8 mouse cellular contexts compared by ENCODE assay signal in genomic region chrX:74245107-74245506, GRCm38 (mm10). TPM values are rescaled to one million over a fixed set of nuclear protein-coding genes. Genes with fewer than 3 reads are reported as not detected.
DNase-seq lines count a peak whose midpoint lies in the region; ATAC-seq and TF ChIP-seq lines count a peak whose summit lies in the region.

No protein-coding gene starts in this region.

- H3K27ac ChIP-seq in heart, embryonic 10.5 days = peak overlapping the region; percentile 92
- peak overlapping the region; percentile 92 for H3K27ac ChIP-seq in forebrain, postnatal 0 days (ENCODE audit: low read depth, low read length)
- H3K27ac ChIP-seq in liver, embryonic 16.5 days (ENCODE audit: low read length) = 0 out of 2 replicates have a peak overlapping the region, but pooled peaks have one; percentile 5

- no peaks in the 10 kb centered on the region for H3K4me1 ChIP-seq in heart, embryonic 10.5 days
- H3K4me1 ChIP-seq in E14TG2a.4 (replicated peaks; ENCODE audit: low read depth, low read length) = peaks cover 38% of the 10 kb centered on the region
- H3K4me1 ChIP-seq in forebrain, postnatal 0 days (ENCODE audit: insufficient read depth) = no peaks in the 10 kb centered on the region
- peaks cover 23% of the 10 kb centered on the region for H3K4me1 ChIP-seq in liver, embryonic 16.5 days (ENCODE audit: control insufficient read depth, low read depth, low read length)

- intact Hi-C loops in left cerebral cortex, postnatal 4 days (cut with DNase I) = loop anchor here (5.0 to 10.0 kb wide), 2 partner anchors 130 to 167 kb away; no protein-coding TSS in a partner anchor

- H3K36me3 ChIP-seq in heart, embryonic 10.5 days = peaks cover 38% of the 10 kb centered on the region
- peaks cover 40% of the 10 kb centered on the region for H3K36me3 ChIP-seq in E14TG2a.4 (ENCODE audit: insufficient read depth, low read length)
- peaks cover 20% of the 10 kb centered on the region for H3K36me3 ChIP-seq in forebrain, postnatal 0 days (ENCODE audit: insufficient read depth)
- H3K36me3 ChIP-seq in liver, embryonic 16.5 days (ENCODE audit: control insufficient read depth, insufficient read depth) = no peaks in the 10 kb centered on the region

- peak overlapping the region; percentile 77 for H3K9ac ChIP-seq in forebrain, postnatal 0 days
- H3K9ac ChIP-seq in liver, embryonic 16.5 days (ENCODE audit: low read depth, low read length) = no peak overlapping the region

- H3K27me3 ChIP-seq in heart, embryonic 10.5 days (ENCODE audit: insufficient read depth, poor library complexity, severe bottlenecking) = no peaks in the 10 kb centered on the region
- no peaks in the 10 kb centered on the region for H3K27me3 ChIP-seq in E14TG2a.4 (ENCODE audit: insufficient read depth, low read length)
- no peaks in the 10 kb centered on the region for H3K27me3 ChIP-seq in forebrain, postnatal 0 days (ENCODE audit: insufficient read depth, low read length)
- no peaks in the 10 kb centered on the region; the same call in 1 of the 2 replicates for H3K27me3 ChIP-seq in liver, embryonic 16.5 days (ENCODE audit: control insufficient read depth, insufficient read depth, low read depth, low read length)

- H3K4me3 ChIP-seq in heart, embryonic 10.5 days = peak overlapping the region; percentile 70
- H3K4me3 ChIP-seq in E14TG2a.4 (replicated peaks; ENCODE audit: low read length) = peak overlapping the region; percentile 86
- H3K4me3 ChIP-seq in forebrain, postnatal 0 days (ENCODE audit: low read depth, low read length) = peak overlapping the region; percentile 52
- H3K4me3 ChIP-seq in liver, embryonic 16.5 days (ENCODE audit: low read depth, low read length) = peak overlapping the region; percentile 63

- DNase-seq in heart, embryonic 10.5 days (ENCODE audit: low spot score) = no peak
- DNase-seq in heart, adult 9 months (ENCODE audit: low spot score in 2 of 2) = no peak
- DNase-seq in forebrain, postnatal 0 days = peak; percentile 12
- no peak for DNase-seq in T-cell, adult 2 months (ENCODE audit: low spot score)
- DNase-seq in ovary, postnatal 36 days (ENCODE audit: low spot score) = no peak
- DNase-seq in left cerebral cortex, postnatal 4 days = no peak

- no peaks in the 10 kb centered on the region for H3K9me3 ChIP-seq in heart, embryonic 10.5 days
- H3K9me3 ChIP-seq in E14TG2a.4 (ENCODE audit: low read length) = no peaks in the 10 kb centered on the region
- H3K9me3 ChIP-seq in forebrain, postnatal 0 days (ENCODE audit: low read length) = no peaks in the 10 kb centered on the region
- H3K9me3 ChIP-seq in liver, embryonic 16.5 days (replicated peaks; ENCODE audit: control insufficient read depth, low read length) = no peaks in the 10 kb centered on the region

- peak overlapping the region; percentile 61 for H3K4me2 ChIP-seq in forebrain, postnatal 0 days (ENCODE audit: low read depth)
- H3K4me2 ChIP-seq in liver, embryonic 16.5 days (ENCODE audit: low read depth, low read length) = peak overlapping the region; percentile 91

- no peak for TF ChIP-seq CTCF in E14TG2a.4 (conservative IDR thresholded peaks at IDR 0.05; ENCODE audit: low read length)
- no peak for TF ChIP-seq CTCF in forebrain, postnatal 0 days (IDR thresholded peaks at IDR 0.05; ENCODE audit: low read depth)

- WGBS in heart, embryonic 10.5 days = 29% methylated on average over 1 of the region's 1 CpGs
- 39% methylated on average over 1 of the region's 1 CpGs for WGBS in forebrain, postnatal 0 days
- 24% methylated on average over 1 of the region's 1 CpGs for WGBS in liver, embryonic 16.5 days (ENCODE audit: insufficient replicate concordance)

- ATAC-seq in forebrain, postnatal 0 days = no peak
- no peak for ATAC-seq in liver, embryonic 16.5 days (ENCODE audit: low read depth)

RNA-seq across cellular contexts. Expression of gene Flna, which starts 4.5 kb away (rescaled TPM):
- polyA plus RNA-seq in heart, embryonic 10.5 days (2016; fragmentation: Nextera tagmentation; extraction: Ambion mirVana) = 199 and 236 TPM in 2 replicates
- total RNA-seq in forebrain, postnatal 0 days (2014; rRNA removed) = 327 and 336 TPM in 2 replicates
- polyA plus RNA-seq in forebrain, postnatal 0 days (2015; fragmentation: Nextera tagmentation; extraction: Ambion mirVana) = 35.5 and 45.1 TPM in 2 replicates
- polyA plus RNA-seq in liver, embryonic 16.5 days (2015; fragmentation: Nextera tagmentation; extraction: Ambion mirVana) = 42.7 and 53.3 TPM in 2 replicates
- 100 to 1,000 TPM; 434 to 445 TPM for total RNA-seq in left cerebral cortex, postnatal 4 days (2021)

RNA-seq across cellular contexts. Expression of gene Emd, which starts 9.4 kb away (rescaled TPM):
- 17.9 and 22.7 TPM in 2 replicates for polyA plus RNA-seq in heart, embryonic 10.5 days (2016; fragmentation: Nextera tagmentation; extraction: Ambion mirVana)
- 51.6 and 73.2 TPM in 2 replicates for total RNA-seq in forebrain, postnatal 0 days (2014; rRNA removed)
- 16.9 and 21.0 TPM in 2 replicates for polyA plus RNA-seq in forebrain, postnatal 0 days (2015; fragmentation: Nextera tagmentation; extraction: Ambion mirVana)
- polyA plus RNA-seq in liver, embryonic 16.5 days (2015; fragmentation: Nextera tagmentation; extraction: Ambion mirVana) = 7.4 and 7.7 TPM in 2 replicates
- 10 to 100 TPM; 48.2 to 52.3 TPM for total RNA-seq in left cerebral cortex, postnatal 4 days (2021)

RNA-seq across cellular contexts. Expression of gene Rpl10, which starts 25.5 kb away (rescaled TPM):
- 496 and 543 TPM in 2 replicates for polyA plus RNA-seq in heart, embryonic 10.5 days (2016; fragmentation: Nextera tagmentation; extraction: Ambion mirVana)
- 2,018 and 2,171 TPM in 2 replicates for total RNA-seq in forebrain, postnatal 0 days (2014; rRNA removed)
- polyA plus RNA-seq in forebrain, postnatal 0 days (2015; fragmentation: Nextera tagmentation; extraction: Ambion mirVana) = 467 and 512 TPM in 2 replicates
- 375 and 448 TPM in 2 replicates for polyA plus RNA-seq in liver, embryonic 16.5 days (2015; fragmentation: Nextera tagmentation; extraction: Ambion mirVana)
- total RNA-seq in left cerebral cortex, postnatal 4 days (2021) = 100 to 1,000 TPM; 264 to 422 TPM

RNA-seq across cellular contexts. Expression of gene Taz, which starts 36.6 kb away (rescaled TPM):
- 66.9 and 73.1 TPM in 2 replicates for polyA plus RNA-seq in heart, embryonic 10.5 days (2016; fragmentation: Nextera tagmentation; extraction: Ambion mirVana)
- total RNA-seq in forebrain, postnatal 0 days (2014; rRNA removed) = 54.5 and 80.6 TPM in 2 replicates
- 45.7 and 58.1 TPM in 2 replicates for polyA plus RNA-seq in forebrain, postnatal 0 days (2015; fragmentation: Nextera tagmentation; extraction: Ambion mirVana)
- 27.8 and 30.2 TPM in 2 replicates for polyA plus RNA-seq in liver, embryonic 16.5 days (2015; fragmentation: Nextera tagmentation; extraction: Ambion mirVana)
- total RNA-seq in left cerebral cortex, postnatal 4 days (2021) = 10 to 100 TPM; 54.8 to 57.4 TPM

RNA-seq across cellular contexts. Expression of gene Dnase1l1, which starts 37.0 kb away (rescaled TPM):
- polyA plus RNA-seq in heart, embryonic 10.5 days (2016; fragmentation: Nextera tagmentation; extraction: Ambion mirVana) = 11.1 and 11.2 TPM in 2 replicates
- 1.3 and 2.2 TPM in 2 replicates for total RNA-seq in forebrain, postnatal 0 days (2014; rRNA removed)
- polyA plus RNA-seq in forebrain, postnatal 0 days (2015; fragmentation: Nextera tagmentation; extraction: Ambion mirVana) = 3.1 and 3.4 TPM in 2 replicates
- 22.0 and 23.6 TPM in 2 replicates for polyA plus RNA-seq in liver, embryonic 16.5 days (2015; fragmentation: Nextera tagmentation; extraction: Ambion mirVana)
- 1 to 10 TPM; 2.5 to 5.0 TPM for total RNA-seq in left cerebral cortex, postnatal 4 days (2021)

Comparison
In these comparisons a context has a peak if more than half of its experiments do, and no peak if none do; other contexts are left out.
1. H3K27ac ChIP-seq: peak in every context shown above with its lines; median percentile 92 in heart, embryonic 10.5 days; 92 in forebrain, postnatal 0 days; 5 in liver, embryonic 16.5 days.